Mouse (Mus musculus) kidney, adult 2 months (tissue): Measurements from ENCODE around the gene Cdh23.

Experiments used
- CTCF ChIP-seq: fragments of 200-500 bp; conservative IDR thresholded peaks from 2 replicates; pipeline ENCODE4 v1.5.1; 2011; ENCODE audit warnings: low read depth, mild to moderate bottlenecking, control low read depth, low read length, moderate library complexity, mixed read lengths; ENCODE audit not compliant: insufficient read depth, insufficient read length
- POLR2A ChIP-seq: fragments of 200-500 bp; IDR thresholded peaks from one replicate; pipeline ENCODE4 v1.6.1; 2011; ENCODE audit warnings: low read depth, low read length, control low read depth

DNA sequence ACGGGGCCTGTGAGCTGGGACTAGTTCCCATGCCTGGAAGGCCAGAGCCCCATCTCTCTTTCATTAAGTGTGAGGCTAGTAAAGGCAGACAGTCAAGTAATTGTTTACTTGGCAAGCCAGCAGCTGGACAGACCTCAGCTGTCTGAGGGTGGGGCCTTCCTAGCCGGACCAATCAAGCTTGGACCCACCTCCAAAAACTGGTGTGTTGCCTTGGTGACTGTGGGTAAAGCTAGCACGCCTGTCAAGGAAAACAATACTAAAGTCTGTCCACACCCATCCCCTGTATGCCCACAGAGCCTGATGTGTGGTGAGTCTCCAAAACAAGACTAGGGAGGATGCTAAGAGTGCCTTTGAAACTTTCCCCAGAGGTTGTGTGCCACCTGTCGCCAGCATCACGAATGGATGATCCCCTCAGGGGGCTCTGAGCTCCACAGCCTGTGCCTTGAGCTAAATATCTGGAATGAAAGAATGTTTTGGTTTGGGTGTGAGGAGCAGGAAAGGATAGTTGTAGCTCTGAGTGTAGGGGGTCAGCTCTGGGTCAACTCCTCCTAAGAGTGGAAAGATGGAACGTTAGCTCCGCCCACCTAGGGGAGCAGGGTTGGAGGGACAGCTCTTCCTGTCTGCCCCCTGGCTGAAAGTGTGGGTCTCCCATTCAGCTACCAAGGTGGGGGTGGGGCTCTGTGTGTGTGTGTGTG, 344.4 kb downstream of the Cdh23 start:
- no peak for TF ChIP-seq CTCF
- TF ChIP-seq POLR2A = no peak
